Mouse (Mus musculus): ENCODE results near the gene Plekhb2. TPM values are rescaled to one million over a fixed set of nuclear protein-coding genes. Genes with fewer than 3 reads are reported as not detected.

Plekhb2 gene
- total RNA-seq, 1 experiment from 2014 or later = 23.7 TPM

DNA sequence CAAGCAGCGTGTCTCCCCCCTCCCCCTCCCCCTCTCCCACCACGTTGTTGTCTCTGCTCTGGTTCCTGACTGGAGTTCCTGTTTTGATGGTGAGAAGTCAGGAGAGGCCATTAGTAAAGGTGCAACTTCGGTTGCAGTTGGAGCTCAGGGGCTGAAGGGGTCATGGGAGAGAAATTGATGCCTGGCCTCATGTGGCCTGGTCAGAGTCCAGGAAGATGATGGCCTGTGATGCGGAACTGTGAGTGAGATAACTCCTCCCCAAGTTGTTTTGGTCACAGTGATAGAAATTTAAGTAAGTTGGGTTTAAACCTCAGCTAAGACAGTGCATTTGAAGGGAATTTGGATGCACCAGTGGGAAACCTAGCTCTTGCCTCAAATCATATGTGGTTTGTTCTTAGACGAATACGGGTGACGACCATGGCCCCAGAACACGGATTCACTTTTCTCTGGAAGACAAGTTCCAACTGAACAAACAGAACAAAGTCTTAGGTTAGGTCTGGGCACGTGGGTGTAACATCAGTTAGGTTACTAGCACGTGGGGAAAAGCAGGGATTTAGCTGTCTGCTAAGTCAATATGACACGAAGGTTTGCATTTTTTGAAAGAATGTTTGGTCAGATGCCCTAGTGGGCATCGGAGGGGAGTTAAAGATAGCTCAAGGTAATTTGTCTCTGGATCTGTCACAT, 5.4 kb downstream of the Plekhb2 start:
- ATAC-seq (replicated peaks in 1 of 2; ENCODE audit: insufficient read depth in 1 of 2, low FRiP score in 2 of 2, low TSS enrichment in 1 of 2, low read depth in 1 of 2, poor library complexity in 2 of 2, severe bottlenecking in 2 of 2) = no peak

DNA sequence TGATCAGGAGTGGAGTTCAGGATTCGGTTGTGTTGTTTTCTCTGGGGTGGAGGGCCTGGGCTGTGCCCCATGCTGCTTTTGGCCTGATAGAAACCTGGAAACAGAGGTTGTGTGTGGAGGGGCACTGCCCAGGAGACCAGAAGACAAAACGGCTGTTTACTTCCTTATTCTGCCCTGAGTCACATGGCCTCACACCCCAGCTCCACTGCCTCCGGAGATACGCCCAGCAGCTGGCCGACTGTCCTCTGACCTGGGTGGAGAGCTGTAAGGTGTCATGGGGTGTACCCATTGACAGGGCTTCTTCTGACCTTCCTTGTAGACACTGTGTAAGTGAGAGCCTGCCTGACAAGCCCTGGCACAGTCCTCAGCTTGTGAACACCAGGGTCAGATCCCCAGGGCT, 8.9 kb downstream of the Plekhb2 start:
- peak; percentile 88 to 93 for ATAC-seq (replicated peaks in 1 of 2; ENCODE audit: insufficient read depth in 1 of 2, low FRiP score in 2 of 2, low TSS enrichment in 1 of 2, low read depth in 1 of 2, poor library complexity in 2 of 2, severe bottlenecking in 2 of 2)

DNA sequence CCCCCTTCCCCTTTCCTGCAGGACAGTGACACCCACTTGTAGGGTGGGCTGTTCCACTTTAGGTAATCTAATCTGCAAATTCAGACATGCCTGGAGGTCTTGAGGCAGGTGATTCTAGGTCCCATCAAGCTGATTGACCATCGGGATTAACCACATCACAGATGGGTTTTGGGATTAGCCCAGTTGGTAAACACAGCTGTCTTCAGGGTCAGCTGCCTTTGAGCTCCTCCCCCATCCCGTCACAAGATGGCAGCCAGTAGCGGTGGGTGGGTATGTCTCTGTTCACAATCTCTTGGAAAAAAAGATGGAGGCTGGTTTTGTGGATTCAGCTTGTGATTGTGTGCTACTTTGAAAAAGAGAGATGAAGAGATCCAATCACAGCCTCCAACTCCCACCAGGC, 10.0 kb downstream of the Plekhb2 start:
- ATAC-seq (replicated peaks in 1 of 2; ENCODE audit: insufficient read depth in 1 of 2, low FRiP score in 2 of 2, low TSS enrichment in 1 of 2, low read depth in 1 of 2, poor library complexity in 2 of 2, severe bottlenecking in 2 of 2) = no peak

DNA sequence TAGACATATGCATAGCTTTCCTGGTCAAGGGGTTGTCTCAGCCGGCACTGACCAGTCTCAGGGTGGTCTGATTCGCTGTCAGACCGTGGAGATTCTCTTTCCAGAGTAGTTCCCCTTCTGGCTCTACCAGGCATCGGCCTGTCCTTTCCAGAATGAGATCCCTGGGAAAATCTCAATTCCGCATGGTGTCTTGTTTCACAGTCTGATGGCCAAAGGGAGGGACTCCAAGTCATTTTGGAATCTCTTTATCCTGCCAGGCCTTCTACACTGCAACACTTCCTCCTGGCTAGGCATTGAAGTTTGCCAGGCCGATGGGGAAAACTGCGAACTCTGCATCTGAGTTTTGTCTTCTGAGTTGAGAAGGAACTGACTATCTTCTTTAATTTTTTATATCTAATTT, 10.4 kb downstream of the Plekhb2 start:
- ATAC-seq (replicated peaks in 1 of 2; ENCODE audit: insufficient read depth in 1 of 2, low FRiP score in 2 of 2, low TSS enrichment in 1 of 2, low read depth in 1 of 2, poor library complexity in 2 of 2, severe bottlenecking in 2 of 2) = no peak

DNA sequence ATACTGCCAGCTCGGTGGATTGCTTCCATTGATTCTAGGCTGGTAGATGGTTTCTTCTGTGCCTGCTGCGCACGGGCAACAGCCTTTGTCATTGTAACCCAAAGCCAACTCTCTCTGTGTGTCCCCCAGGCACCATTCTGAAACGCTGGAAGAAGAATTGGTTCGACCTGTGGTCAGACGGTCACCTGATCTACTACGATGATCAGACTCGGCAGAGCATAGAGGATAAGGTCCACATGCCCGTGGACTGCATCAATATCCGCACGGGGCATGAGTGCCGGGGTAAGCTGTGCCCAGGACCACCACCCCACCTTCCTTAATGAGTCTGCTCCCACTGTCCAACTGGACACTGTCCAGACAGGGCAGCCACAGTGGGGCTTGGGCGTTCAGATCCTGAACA, 13.1 kb downstream of the Plekhb2 start:
- ATAC-seq (replicated peaks in 1 of 2; ENCODE audit: insufficient read depth in 1 of 2, low FRiP score in 2 of 2, low TSS enrichment in 1 of 2, low read depth in 1 of 2, poor library complexity in 2 of 2, severe bottlenecking in 2 of 2) = no peak

DNA sequence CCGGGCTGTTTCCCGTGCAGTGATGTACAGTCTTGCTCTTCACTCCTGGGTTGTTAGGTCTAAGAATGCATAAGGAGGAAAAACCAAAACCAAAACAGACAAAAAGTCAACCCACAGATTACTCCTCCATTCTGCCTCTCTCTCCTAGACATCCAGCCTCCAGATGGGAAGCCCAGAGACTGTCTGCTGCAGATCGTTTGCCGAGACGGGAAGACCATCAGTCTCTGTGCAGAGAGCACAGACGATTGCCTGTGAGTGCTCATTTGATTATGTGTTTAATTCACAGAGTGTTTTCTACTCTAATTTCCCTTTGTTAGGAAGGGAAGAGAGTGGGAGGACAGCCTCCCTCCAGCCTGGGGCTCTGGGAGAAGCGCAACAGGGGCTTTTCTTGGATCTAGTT, 13.5 kb downstream of the Plekhb2 start:
- ATAC-seq (replicated peaks in 1 of 2; ENCODE audit: insufficient read depth in 1 of 2, low FRiP score in 2 of 2, low TSS enrichment in 1 of 2, low read depth in 1 of 2, poor library complexity in 2 of 2, severe bottlenecking in 2 of 2) = no peak

DNA sequence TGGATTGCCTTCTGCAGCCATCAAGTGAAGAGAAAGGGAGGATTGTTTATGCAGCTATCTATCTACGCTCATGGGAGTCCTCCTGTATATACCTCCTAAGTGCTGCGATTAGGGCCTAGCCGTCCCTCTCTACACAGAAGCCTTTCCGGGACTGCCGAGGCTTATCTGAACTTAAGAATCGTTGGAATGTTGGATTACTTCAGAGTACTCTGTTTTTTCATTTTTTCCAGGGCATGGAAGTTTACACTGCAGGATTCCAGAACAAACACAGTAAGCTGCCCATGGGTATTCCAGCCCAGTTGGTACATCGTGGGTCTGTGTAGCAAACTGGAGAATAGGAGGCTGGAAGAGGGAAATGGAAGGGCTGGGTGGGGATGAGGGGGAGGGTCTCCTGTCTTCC, 14.5 kb downstream of the Plekhb2 start:
- ATAC-seq (replicated peaks in 1 of 2; ENCODE audit: insufficient read depth in 1 of 2, low FRiP score in 2 of 2, low TSS enrichment in 1 of 2, low read depth in 1 of 2, poor library complexity in 2 of 2, severe bottlenecking in 2 of 2) = no peak

DNA sequence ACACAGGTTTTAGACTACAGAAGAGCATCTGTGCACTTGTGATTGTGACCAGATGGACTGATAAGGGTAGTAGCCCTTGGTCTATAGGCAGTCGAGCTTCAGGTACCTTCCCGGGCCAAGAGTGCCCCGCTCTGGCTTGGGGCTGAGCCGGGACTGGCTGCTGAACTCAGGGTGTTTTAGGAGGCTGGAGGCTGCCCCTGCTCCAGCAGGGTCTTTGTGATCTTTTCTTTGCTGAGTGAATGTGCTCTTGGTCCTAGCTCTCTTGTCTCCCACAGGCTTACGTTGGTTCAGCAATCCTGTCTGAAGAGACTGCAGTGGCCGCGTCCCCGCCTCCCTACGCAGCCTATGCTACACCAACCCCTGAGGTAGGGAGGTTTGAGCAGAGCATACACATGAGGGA, 16.1 kb downstream of the Plekhb2 start:
- no peak for ATAC-seq (replicated peaks in 1 of 2; ENCODE audit: insufficient read depth in 1 of 2, low FRiP score in 2 of 2, low TSS enrichment in 1 of 2, low read depth in 1 of 2, poor library complexity in 2 of 2, severe bottlenecking in 2 of 2)

DNA sequence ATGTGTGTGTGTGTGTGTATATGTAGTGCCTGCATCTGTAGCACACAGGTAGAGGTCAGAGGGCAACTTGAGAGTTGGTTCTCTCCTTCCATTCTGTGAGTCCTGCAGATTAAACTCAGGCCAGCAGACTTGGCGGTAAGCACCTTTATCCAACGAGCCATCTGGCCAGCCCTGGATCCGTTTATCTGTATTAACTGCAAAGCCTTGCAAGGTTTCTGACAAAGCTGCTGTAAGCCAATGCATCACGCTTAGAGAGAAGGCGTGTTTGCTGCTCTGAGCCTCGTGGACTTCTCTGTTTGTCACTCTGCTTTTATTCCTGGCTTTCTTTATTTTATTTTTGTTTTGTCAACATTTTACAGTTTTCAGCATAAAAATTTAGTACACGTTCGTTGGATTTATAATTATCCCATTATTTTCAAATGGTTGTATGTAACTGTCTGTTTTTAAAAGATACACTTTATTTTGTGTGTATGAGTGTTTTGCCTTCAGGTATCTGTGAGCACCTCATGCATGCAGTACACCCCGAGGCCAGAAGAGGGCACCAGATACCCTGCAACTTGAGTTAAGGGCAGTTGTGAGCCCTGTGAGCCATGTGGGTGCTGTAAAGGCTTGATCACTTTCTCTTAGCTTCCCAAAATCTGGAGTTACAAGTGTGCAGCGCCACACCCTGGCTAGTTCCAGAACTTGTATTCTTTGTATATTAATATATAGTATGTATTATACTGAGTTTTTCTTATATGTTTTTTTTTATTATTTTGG, 17.2 kb downstream of the Plekhb2 start:
- peak; percentile 94 to 97 for ATAC-seq (replicated peaks in 1 of 2; ENCODE audit: insufficient read depth in 1 of 2, low FRiP score in 2 of 2, low TSS enrichment in 1 of 2, low read depth in 1 of 2, poor library complexity in 2 of 2, severe bottlenecking in 2 of 2)

DNA sequence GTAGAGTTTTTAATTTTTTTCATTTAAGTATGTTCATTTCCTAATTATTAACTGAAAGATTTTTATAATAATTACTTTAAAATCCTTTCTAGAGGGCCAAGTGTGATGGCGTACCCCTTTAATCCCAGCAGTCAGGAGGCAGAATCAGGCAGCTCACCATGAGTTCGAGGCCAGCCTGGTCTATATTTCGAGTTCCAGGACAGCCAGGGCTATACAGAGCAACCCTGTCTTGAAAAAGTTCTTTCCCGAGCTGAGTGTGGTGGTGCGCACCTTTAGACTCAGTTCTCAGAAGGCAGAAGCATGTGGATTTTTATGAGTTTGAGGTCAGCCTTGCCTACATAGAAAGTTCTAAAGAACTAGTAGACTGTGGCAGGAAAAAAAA, 17.8 kb downstream of the Plekhb2 start:
- no peak for ATAC-seq (replicated peaks in 1 of 2; ENCODE audit: insufficient read depth in 1 of 2, low FRiP score in 2 of 2, low TSS enrichment in 1 of 2, low read depth in 1 of 2, poor library complexity in 2 of 2, severe bottlenecking in 2 of 2)

DNA sequence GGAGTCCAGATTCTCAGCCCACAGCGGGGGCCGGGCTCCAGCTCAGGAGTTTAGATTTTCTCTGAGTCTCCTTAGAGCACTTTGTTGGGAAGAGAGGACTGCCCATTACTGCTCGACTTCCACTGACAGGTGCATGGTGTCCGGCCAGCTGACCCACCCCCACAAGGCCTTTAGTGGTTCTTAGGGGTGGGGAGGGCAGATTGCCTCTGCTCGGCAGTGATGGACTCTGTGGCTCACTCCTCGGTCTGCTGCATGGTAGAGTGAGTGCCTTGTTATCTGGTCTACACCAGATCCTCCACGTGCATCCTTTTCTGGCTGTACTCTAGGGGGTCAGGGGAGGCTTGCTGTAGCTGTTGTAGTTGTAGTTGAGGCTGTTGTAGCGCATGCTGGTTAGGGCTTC, 18.6 kb downstream of the Plekhb2 start:
- ATAC-seq (replicated peaks in 1 of 2; ENCODE audit: insufficient read depth in 1 of 2, low FRiP score in 2 of 2, low TSS enrichment in 1 of 2, low read depth in 1 of 2, poor library complexity in 2 of 2, severe bottlenecking in 2 of 2) = no peak

DNA sequence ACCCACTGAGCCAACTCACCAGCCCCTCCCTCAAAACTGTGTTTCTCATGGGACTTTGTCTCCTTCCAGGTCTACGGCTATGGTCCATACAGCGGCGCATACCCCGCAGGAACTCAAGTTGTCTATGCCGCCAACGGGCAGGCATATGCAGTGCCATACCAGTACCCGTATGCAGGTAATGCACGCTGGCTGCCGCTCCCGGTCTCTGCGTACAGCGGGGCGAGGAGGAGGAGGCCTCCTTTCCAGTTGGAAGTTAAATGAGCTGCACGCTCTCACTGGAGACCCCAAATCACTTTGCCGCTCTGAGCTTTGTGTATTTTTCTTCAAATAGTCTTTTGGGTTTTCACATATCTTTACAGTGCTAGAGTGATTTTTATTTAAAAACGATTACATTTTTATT, 19.5 kb downstream of the Plekhb2 start:
- no peak for ATAC-seq (replicated peaks in 1 of 2; ENCODE audit: insufficient read depth in 1 of 2, low FRiP score in 2 of 2, low TSS enrichment in 1 of 2, low read depth in 1 of 2, poor library complexity in 2 of 2, severe bottlenecking in 2 of 2)

DNA sequence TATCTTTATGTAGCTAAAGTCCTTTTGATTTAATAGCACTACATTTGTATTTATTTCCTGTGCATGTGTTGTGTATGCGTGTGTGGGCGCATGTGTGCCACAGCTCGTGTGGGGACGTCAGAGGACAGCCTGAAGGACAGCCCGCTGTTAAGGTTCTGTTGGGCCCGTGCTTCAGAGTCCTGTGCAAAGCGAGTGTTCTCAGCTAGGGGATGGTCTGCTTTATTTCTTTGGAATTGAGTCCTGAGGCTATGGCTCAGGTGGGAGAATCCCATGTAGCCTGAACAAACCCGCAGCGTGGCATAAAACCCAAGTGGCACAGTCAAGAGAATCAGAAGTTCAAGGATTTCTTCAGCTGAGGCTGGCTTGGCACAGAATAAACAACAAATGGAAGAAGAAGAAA, 21.4 kb downstream of the Plekhb2 start:
- no peak for ATAC-seq (replicated peaks in 1 of 2; ENCODE audit: insufficient read depth in 1 of 2, low FRiP score in 2 of 2, low TSS enrichment in 1 of 2, low read depth in 1 of 2, poor library complexity in 2 of 2, severe bottlenecking in 2 of 2)

DNA sequence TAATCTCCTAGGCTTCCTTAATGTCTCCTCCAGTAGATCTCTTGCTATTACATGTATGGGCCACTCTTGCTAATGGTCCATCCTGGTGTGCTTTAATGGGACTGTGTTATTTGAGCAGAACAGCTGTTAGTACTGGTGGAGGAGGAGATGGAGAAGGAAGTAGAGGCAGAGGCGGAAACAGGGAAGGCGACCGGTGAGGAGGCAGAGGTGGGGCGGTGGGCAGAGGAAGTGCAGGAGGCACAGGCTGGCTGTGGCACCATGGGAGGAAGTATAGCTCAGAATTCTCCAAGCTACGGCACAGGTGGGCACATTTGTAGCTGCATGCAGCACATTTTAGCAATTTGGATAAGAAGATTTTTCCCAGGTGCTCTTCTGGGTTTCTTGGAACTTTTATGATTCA, 23.8 kb downstream of the Plekhb2 start:
- ATAC-seq (replicated peaks in 1 of 2; ENCODE audit: insufficient read depth in 1 of 2, low FRiP score in 2 of 2, low TSS enrichment in 1 of 2, low read depth in 1 of 2, poor library complexity in 2 of 2, severe bottlenecking in 2 of 2) = no peak

DNA sequence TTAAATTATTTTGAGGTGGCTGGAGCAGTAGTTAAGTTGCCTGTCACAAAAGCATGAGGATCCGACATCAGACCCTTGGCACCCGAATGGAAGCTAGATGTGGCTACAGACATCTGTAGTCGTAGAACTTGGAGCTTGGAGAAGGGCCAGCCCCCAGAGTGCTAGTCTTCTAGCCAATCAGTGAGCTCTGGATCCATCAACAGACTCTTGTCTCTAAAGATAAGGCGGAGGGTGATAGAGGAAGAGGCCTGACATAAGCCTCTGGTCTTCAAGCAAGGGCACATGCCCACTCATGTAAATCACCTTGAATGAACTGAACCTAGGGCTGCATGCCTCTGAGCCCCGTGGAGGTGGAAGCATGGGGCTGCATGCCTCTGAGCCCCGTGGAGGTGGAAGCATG, 29.8 kb downstream of the Plekhb2 start:
- ATAC-seq (replicated peaks in 1 of 2; ENCODE audit: insufficient read depth in 1 of 2, low FRiP score in 2 of 2, low TSS enrichment in 1 of 2, low read depth in 1 of 2, poor library complexity in 2 of 2, severe bottlenecking in 2 of 2) = no peak

DNA sequence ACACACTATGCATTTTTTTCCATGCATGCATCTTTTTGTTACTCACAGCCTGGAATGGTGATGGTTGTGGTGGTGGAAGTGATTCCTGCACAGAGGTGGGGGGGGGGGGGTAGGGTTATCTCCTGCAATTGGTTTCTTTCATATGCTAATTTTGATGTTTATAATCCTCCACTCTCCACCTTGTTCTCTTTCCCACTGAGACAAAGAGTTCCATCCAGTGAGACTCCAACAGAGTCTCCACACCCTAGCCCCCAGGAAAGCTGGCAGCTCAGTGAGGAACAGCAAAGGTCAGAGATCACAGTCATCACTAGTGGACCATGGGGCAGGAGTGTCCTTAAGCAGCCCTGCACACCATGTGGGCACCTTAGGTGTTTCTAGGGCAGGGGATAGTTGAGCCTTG, 34.0 kb downstream of the Plekhb2 start:
- ATAC-seq (replicated peaks in 1 of 2; ENCODE audit: insufficient read depth in 1 of 2, low FRiP score in 2 of 2, low TSS enrichment in 1 of 2, low read depth in 1 of 2, poor library complexity in 2 of 2, severe bottlenecking in 2 of 2) = no peak

DNA sequence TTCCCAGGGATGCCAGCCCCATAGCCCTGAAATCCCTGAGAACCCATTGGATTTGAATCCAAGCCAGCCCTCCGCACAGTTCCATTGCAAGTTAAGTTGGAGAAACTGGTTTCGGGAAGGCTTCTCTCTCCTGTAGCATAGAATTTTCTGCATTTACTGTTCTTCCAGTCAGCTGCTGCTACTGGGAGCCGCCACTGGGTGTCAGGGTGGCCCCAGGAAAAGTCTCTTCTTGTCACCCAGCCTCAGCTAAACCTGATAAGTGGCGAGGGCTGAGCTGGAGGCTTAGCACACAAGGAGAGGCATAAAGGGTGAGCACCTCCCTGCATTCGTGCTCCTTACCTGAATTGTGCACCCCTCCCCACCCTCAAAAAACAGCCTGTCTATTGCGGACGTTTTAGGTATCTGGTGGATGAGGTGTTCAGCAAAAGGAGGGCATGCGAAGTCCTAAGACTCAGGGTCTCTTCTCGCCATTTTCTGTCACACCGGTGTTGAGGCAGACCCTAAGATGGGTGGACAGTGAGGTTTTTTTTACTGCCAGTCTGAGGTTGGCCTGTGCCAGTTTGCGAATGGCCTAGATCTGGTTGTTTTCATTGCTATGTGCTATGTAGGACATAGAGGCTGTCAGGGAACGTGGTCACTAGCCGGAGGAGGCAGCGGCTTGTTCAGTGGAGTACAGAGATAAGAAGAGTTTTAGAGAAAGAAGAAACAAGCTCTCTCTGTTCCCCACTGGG, 41.9 kb downstream of the Plekhb2 start:
- peak; percentile 56 to 73; a peak in 1 of 4 replicates for ATAC-seq (replicated peaks in 1 of 2; ENCODE audit: insufficient read depth in 1 of 2, low FRiP score in 2 of 2, low TSS enrichment in 1 of 2, low read depth in 1 of 2, poor library complexity in 2 of 2, severe bottlenecking in 2 of 2)

DNA sequence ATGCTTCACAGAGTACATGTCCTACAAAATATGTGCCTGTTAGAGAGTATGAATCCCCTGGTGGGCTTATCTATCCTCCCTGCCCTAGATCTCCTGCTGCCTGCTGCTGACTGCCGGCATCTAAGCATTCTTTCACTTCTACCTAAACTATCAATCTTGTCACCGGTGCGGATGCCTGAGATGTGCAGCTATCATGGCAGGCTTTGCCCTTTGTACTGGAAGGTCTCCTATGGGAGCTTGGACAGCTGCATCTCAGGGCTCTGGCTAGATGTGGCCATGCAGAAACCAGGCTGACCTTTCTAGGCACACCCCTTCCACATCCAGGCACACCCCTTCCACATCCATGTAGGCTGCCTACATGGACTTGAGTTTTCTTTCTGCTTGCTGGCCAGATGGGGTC, 42.7 kb downstream of the Plekhb2 start:
- ATAC-seq (replicated peaks in 1 of 2; ENCODE audit: insufficient read depth in 1 of 2, low FRiP score in 2 of 2, low TSS enrichment in 1 of 2, low read depth in 1 of 2, poor library complexity in 2 of 2, severe bottlenecking in 2 of 2) = no peak
